Mouse (Mus musculus): ENCODE results near the gene Lrrfip2. TPM values are rescaled to one million over a fixed set of nuclear protein-coding genes. Genes with fewer than 3 reads are reported as not detected.
A peak's percentile ranks its signal among the peaks of the same experiment; 100 is the strongest.

Gene Lrrfip2
- polyA plus RNA-seq, 1 experiment from 2014 or later: 51.3 TPM

GRCm38 (mm10) chr9:111093094-111093493 is 24.3 kb upstream of the Lrrfip2 start:
- Histone ChIP-seq H3K4me3 (no peak overlapping the region), H3K27ac (no peak overlapping the region), H3K4me1 (no peaks in the 10 kb centered on the region; the same call in 1 of the 2 replicates), H3K9me3 (no peaks in the 10 kb centered on the region), H3K4me2 (no peak overlapping the region), H3K9ac (no peak overlapping the region), H3K36me3 (replicated peaks) (no peaks in the 10 kb centered on the region), H3K27me3 (replicated peaks) (no peaks in the 10 kb centered on the region)
- ATAC-seq (replicated peaks): no peak
- WGBS: 33% methylated on average over 5 of the region's 5 CpGs

DNA sequence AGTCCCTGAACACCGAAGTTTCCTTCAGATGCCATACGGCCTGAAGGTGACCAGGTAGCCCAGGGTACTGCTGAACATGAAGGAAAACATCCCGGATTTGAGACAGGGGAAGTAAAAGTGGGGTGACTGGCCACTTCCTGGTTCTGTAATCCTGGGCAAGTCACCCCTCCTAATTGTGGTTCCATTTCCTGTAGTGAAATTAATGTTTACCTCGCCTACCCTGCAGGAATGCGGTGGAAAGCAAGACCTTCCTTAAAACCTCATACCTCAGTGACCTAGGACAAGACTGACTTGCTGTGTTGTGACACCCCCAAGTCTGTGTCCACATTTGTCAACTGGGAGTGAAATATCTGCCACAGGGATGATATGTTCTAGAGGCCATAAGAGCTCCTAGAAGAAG is 22.8 kb upstream of the Lrrfip2 start:
- no peaks in the 10 kb centered on the region; the same call in 1 of the 2 replicates for H3K4me1 ChIP-seq
- no peaks in the 10 kb centered on the region for H3K27me3 ChIP-seq (replicated peaks)
- no peak overlapping the region for H3K4me2 ChIP-seq
- H3K36me3 ChIP-seq (replicated peaks): no peaks in the 10 kb centered on the region
- no peak overlapping the region for H3K9ac ChIP-seq
- H3K27ac ChIP-seq: no peak overlapping the region
- no peak overlapping the region for H3K4me3 ChIP-seq
- no peaks in the 10 kb centered on the region for H3K9me3 ChIP-seq
- no peak for ATAC-seq (replicated peaks)
- WGBS: 90% methylated on average over 5 of the region's 5 CpGs

DNA sequence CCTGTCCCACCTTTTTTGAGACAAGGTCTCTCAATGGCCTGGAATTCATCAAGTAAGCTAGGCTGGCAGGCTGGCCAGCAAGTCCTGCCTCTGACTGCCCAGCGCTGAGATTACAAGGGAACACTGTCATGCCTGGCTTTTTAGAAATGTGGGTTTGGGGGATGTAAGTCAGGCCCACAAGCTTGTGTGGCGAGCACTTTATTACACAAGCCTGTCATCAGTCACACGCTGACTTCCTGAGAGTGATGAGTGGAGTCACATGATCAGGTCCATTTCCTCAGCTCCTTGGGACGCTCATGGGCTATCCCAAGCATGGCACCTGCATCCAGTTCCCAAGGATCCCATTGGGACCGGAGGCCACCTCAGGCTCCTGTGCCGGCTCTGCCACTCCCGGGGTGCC is 21.7 kb upstream of the Lrrfip2 start:
- WGBS: 92% methylated on average over 7 of the region's 7 CpGs

GRCm38 (mm10) chr9:111096419-111097326 is 20.7 kb upstream of the Lrrfip2 start:
- Histone ChIP-seq H3K9me3 (no peaks in the 10 kb centered on the region), H3K9ac (no peak overlapping the region), H3K27ac (no peak overlapping the region), H3K4me1 (no peaks in the 10 kb centered on the region; the same call in 1 of the 2 replicates), H3K4me3 (no peak overlapping the region), H3K27me3 (replicated peaks) (no peaks in the 10 kb centered on the region), H3K4me2 (no peak overlapping the region), H3K36me3 (replicated peaks) (no peaks in the 10 kb centered on the region)
- ATAC-seq (replicated peaks): no peak
- WGBS: 87% methylated on average over 16 of the region's 16 CpGs

More for the DNA sequence above, 21.7 kb upstream of the Lrrfip2 start:
- Histone ChIP-seq H3K9me3 (no peaks in the 10 kb centered on the region), H3K4me3 (no peak overlapping the region), H3K9ac (no peak overlapping the region), H3K36me3 (replicated peaks) (no peaks in the 10 kb centered on the region), H3K27ac (no peak overlapping the region), H3K4me1 (no peaks in the 10 kb centered on the region; the same call in 1 of the 2 replicates), H3K4me2 (no peak overlapping the region), H3K27me3 (replicated peaks) (no peaks in the 10 kb centered on the region)
- ATAC-seq (replicated peaks): no peak

- H3K36me3 ChIP-seq (replicated peaks): no peaks in the 10 kb centered on the region
- H3K27ac ChIP-seq: no peak overlapping the region
- H3K9ac ChIP-seq: no peak overlapping the region
- no peaks in the 10 kb centered on the region; the same call in 1 of the 2 replicates for H3K4me1 ChIP-seq
- H3K4me2 ChIP-seq: no peak overlapping the region
- 68% methylated on average over 6 of the region's 6 CpGs for WGBS
- no peaks in the 10 kb centered on the region for H3K9me3 ChIP-seq
- no peak overlapping the region for H3K4me3 ChIP-seq
- no peaks in the 10 kb centered on the region for H3K27me3 ChIP-seq (replicated peaks)
- no peak for ATAC-seq (replicated peaks)
Measured at GRCm38 (mm10) chr9:111097543-111097942, 19.8 kb upstream of the Lrrfip2 start.

- H3K27me3 ChIP-seq (replicated peaks): no peaks in the 10 kb centered on the region
- H3K4me1 ChIP-seq: no peaks in the 10 kb centered on the region
- H3K9me3 ChIP-seq: no peaks in the 10 kb centered on the region
- no peaks in the 10 kb centered on the region for H3K36me3 ChIP-seq (replicated peaks)
- H3K9ac ChIP-seq: no peak overlapping the region
- H3K27ac ChIP-seq: no peak overlapping the region
- ATAC-seq (replicated peaks): no peak
- 92% methylated on average over 3 of the region's 3 CpGs for WGBS
- no peak overlapping the region for H3K4me2 ChIP-seq
- no peak overlapping the region for H3K4me3 ChIP-seq
Measured at GRCm38 (mm10) chr9:111100406-111100805, 17.0 kb upstream of the Lrrfip2 start.

- Histone ChIP-seq H3K36me3 (replicated peaks) (no peaks in the 10 kb centered on the region), H3K9ac (no peak overlapping the region), H3K4me2 (no peak overlapping the region), H3K4me1 (no peaks in the 10 kb centered on the region), H3K27me3 (replicated peaks) (no peaks in the 10 kb centered on the region), H3K9me3 (no peaks in the 10 kb centered on the region), H3K4me3 (no peak overlapping the region), H3K27ac (no peak overlapping the region)
- 94% methylated on average over 5 of the region's 5 CpGs for WGBS
- ATAC-seq (replicated peaks): no peak
Measured at GRCm38 (mm10) chr9:111103293-111103692, 14.1 kb upstream of the Lrrfip2 start.

DNA sequence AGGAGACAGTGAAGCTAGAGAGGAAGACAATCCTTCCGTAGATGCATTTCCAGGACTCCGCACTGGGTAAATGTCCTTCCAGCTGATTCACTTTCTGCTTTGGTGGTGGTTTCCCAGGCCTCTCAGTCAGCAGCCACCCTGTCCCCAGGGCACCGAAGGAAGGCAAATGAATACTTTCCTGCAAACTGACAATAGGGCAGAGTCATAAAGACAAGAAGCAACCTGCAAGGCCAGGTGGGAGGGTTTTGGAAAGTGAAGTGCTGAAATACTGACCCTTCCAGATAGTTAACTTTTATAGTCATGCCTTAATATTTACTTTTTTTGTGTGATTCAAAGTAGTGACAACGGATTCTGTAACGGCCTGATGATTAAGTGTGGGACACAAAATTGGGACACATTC is 13.5 kb upstream of the Lrrfip2 start:
- Histone ChIP-seq H3K27ac (no peak overlapping the region), H3K4me3 (no peak overlapping the region), H3K9ac (no peak overlapping the region), H3K9me3 (no peaks in the 10 kb centered on the region), H3K4me1 (no peaks in the 10 kb centered on the region), H3K27me3 (replicated peaks) (no peaks in the 10 kb centered on the region), H3K36me3 (replicated peaks) (no peaks in the 10 kb centered on the region), H3K4me2 (no peak overlapping the region)
- WGBS: 96% methylated on average over 5 of the region's 5 CpGs
- no peak for ATAC-seq (replicated peaks)

DNA sequence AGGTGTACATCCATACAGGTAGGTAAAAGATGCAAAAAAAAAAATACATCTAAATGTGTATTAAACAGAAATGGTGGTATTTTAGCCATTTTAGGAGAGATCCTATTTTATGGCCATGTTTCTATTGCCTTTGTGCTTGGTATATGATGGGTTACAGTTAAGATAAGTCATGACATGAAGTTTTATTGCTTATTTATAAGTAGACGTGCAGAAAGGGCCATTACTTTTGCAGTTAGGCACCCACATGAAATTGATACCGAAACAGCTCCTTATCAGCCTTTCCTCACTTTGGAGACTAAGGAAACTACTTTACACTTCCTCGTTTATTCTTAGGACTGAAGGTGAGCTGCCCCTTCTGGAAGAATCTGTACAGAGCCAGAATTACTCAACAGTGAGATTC is 9.5 kb upstream of the Lrrfip2 start:
- Histone ChIP-seq H3K27me3 (replicated peaks) (no peaks in the 10 kb centered on the region), H3K36me3 (replicated peaks) (no peaks in the 10 kb centered on the region), H3K4me3 (no peak overlapping the region), H3K27ac (no peak overlapping the region), H3K4me1 (no peaks in the 10 kb centered on the region), H3K9me3 (no peaks in the 10 kb centered on the region), H3K4me2 (no peak overlapping the region), H3K9ac (no peak overlapping the region)
- no peak for ATAC-seq (replicated peaks)
- WGBS: 84% methylated on average over 3 of the region's 3 CpGs

GRCm38 (mm10) chr9:111117794-111118251 is 431 bp downstream of the Lrrfip2 start:
- Histone ChIP-seq H3K9ac (peak overlapping the region; percentile 76), H3K27me3 (replicated peaks) (no peaks in the 10 kb centered on the region), H3K4me3 (peak overlapping the region; percentile 99), H3K4me2 (peak overlapping the region; percentile 75), H3K4me1 (peaks cover 27% of the 10 kb centered on the region), H3K9me3 (no peaks in the 10 kb centered on the region), H3K36me3 (replicated peaks) (no peaks in the 10 kb centered on the region), H3K27ac (peak overlapping the region; percentile 78)
- under 1% methylated on average over 56 of the region's 56 CpGs for WGBS
- peak; percentile 98 for ATAC-seq (replicated peaks)

DNA sequence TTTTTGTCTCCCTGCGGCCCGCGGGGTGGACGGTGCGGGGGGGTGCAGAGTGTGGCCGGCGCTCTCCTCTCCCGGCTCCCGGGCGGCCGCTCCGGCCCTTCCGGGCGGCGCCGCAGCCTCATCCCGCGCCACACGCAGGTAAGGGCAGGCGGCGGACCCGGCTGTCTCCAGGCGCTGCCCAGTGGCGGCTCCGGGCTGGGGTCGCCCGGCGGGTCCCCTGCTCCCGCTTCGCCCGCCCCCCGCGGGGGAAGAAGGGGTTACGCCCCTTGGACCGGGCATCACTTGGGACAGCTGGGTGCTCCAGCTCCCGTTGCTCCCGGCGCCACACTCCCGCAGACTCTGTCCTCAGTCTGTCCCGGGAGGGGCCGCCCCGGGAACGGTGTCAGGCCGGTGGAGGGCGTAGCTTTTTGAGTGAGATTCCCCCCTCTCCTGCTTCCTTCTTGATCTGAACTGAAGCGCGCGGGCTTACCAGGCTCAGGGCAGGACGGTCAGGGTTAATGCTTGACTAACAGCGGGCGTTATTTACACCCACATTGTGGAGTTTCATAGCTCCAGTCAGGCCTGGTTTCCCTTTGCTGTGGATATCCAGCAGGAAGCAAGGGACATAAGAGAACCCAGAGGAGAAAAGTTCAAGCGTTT is 979 bp downstream of the Lrrfip2 start:
- Histone ChIP-seq H3K9ac (peak overlapping the region; percentile 76), H3K4me2 (peak overlapping the region; percentile 75), H3K27ac (peak overlapping the region; percentile 78), H3K4me1 (peaks cover 27% of the 10 kb centered on the region), H3K27me3 (replicated peaks) (no peaks in the 10 kb centered on the region), H3K36me3 (replicated peaks) (no peaks in the 10 kb centered on the region), H3K4me3 (peak overlapping the region; percentile 99), H3K9me3 (no peaks in the 10 kb centered on the region)
- under 1% methylated on average over 46 of the region's 52 CpGs for WGBS
- ATAC-seq (replicated peaks): peak; percentile 92

- H3K27me3 ChIP-seq (replicated peaks): no peaks in the 10 kb centered on the region
- 14% methylated on average over 17 of the region's 17 CpGs for WGBS
- no peaks in the 10 kb centered on the region for H3K9me3 ChIP-seq
- H3K4me3 ChIP-seq: peak overlapping the region; percentile 99
- peak overlapping the region; percentile 78; the same call in 1 of the 2 replicates for H3K27ac ChIP-seq
- peak overlapping the region; percentile 75 for H3K4me2 ChIP-seq
- peak overlapping the region; percentile 76 for H3K9ac ChIP-seq
- H3K4me1 ChIP-seq: peaks cover 27% of the 10 kb centered on the region
- H3K36me3 ChIP-seq (replicated peaks): no peaks in the 10 kb centered on the region
- no peak for ATAC-seq (replicated peaks)
Measured at GRCm38 (mm10) chr9:111118891-111119441, 1.6 kb downstream of the Lrrfip2 start.

All from midbrain, embryonic 15.5 days (tissue).